Mouse (Mus musculus) lung, embryonic 16.5 days (tissue): ENCODE data around the gene Ctdspl. TPM values are rescaled to one million over a fixed set of nuclear protein-coding genes. Genes with fewer than 3 reads are reported as not detected.

Source experiments
- ATAC-seq: fragments of 200-750 bp; cut with Nextera tagmentation; 2 replicates; pipeline ENCODE4 v1.8.0; 2017; ENCODE audit warnings: low read depth, mild to moderate bottlenecking, moderate library complexity
- H3K27ac ChIP-seq: fragments of 300-500 bp; sonication (generic); 2 replicates; pipeline ENCODE4 v1.5.1; 2014; ENCODE audit warnings: mild to moderate bottlenecking, control low read depth, low read length
- H3K27me3 ChIP-seq: fragments of 300-500 bp; sonication (generic); 2 replicates; pipeline ENCODE4 v1.6.1; 2014; ENCODE audit warnings: low read depth, low read length, mixed read lengths; ENCODE audit not compliant: control insufficient read depth, insufficient read depth
- H3K36me3 ChIP-seq: fragments of 300-500 bp; sonication (generic); 2 replicates; pipeline ENCODE4 v1.6.1; 2014; ENCODE audit warnings: low read length; ENCODE audit not compliant: control insufficient read depth, insufficient read depth
- H3K4me1 ChIP-seq: fragments of 300-500 bp; sonication (generic); replicated peaks from 2 replicates; pipeline ENCODE4 v1.6.1; 2014; ENCODE audit warnings: low read length, mixed read lengths; ENCODE audit not compliant: control insufficient read depth, insufficient read depth
- H3K4me2 ChIP-seq: fragments of 300-500 bp; sonication (generic); 2 replicates; pipeline ENCODE4 v1.6.1; 2014; ENCODE audit warnings: low read depth, low read length, control low read depth
- H3K4me3 ChIP-seq: fragments of 300-500 bp; sonication (generic); 2 replicates; pipeline ENCODE4 v1.5.1; 2014; ENCODE audit warnings: mild to moderate bottlenecking, low read length, control low read depth
- H3K9ac ChIP-seq: fragments of 300-500 bp; sonication (generic); 2 replicates; pipeline ENCODE4 v1.6.1; 2014; ENCODE audit warnings: low read length, control low read depth
- H3K9me3 ChIP-seq: fragments of 300-500 bp; sonication (generic); 2 replicates; pipeline ENCODE4 v1.6.1; 2016; ENCODE audit warnings: low read length; ENCODE audit not compliant: control insufficient read depth
- WGBS: fragments of 180-500 bp; shearing (Covaris S2); extraction: QIAGEN DNeasy Blood & Tissue Kit; methylation state at CpG from one replicate; pipeline ENCODE4 v1.1.7; 2014; 5-methylcytosine and 5-hydroxymethylcytosine counted together
- polyA plus RNA-seq: library from polyadenylated mRNA; unstranded; fragments of >200 nt; fragmentation: Nextera tagmentation; extraction: Ambion mirVana; gene quantifications from 2 replicates; pipeline ENCODE4 v1.2.1, GENCODE M21; 2015

The Ctdspl gene
- polyA plus RNA-seq, 1 experiment from 2014 or later, result 23.3 TPM

DNA sequence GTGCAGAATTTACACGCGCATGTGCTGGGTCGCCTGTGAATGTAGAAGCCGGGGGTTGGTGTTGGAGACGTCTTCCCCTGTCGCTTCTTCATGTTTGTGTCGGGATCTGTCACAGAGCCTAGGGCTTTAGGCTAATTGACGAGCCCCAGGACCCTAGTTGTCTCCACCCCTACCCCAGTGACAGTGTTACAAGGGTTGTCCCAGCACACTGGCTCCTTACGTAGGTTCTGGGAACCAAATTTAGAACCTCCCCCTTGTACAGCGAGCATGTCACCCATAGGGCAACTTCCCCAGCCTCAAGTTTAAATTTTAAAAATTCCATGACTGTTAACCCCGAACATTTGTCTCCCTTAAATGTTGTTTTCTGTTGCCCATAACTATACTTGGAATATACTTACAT is 60.0 kb downstream of the Ctdspl start:
- 53% methylated on average over 11 of the region's 11 CpGs for WGBS
- no peaks in the 10 kb centered on the region for H3K27me3 ChIP-seq
- peaks cover 40% of the 10 kb centered on the region for H3K4me1 ChIP-seq
- H3K9ac ChIP-seq, result no peak overlapping the region
- H3K4me2 ChIP-seq, result no peak overlapping the region
- ATAC-seq, result peak; percentile 66
- no peaks in the 10 kb centered on the region for H3K36me3 ChIP-seq
- peak overlapping the region; percentile 21; the same call in 1 of the 2 replicates for H3K27ac ChIP-seq
- H3K4me3 ChIP-seq, result no peak overlapping the region
- H3K9me3 ChIP-seq, result no peaks in the 10 kb centered on the region

DNA sequence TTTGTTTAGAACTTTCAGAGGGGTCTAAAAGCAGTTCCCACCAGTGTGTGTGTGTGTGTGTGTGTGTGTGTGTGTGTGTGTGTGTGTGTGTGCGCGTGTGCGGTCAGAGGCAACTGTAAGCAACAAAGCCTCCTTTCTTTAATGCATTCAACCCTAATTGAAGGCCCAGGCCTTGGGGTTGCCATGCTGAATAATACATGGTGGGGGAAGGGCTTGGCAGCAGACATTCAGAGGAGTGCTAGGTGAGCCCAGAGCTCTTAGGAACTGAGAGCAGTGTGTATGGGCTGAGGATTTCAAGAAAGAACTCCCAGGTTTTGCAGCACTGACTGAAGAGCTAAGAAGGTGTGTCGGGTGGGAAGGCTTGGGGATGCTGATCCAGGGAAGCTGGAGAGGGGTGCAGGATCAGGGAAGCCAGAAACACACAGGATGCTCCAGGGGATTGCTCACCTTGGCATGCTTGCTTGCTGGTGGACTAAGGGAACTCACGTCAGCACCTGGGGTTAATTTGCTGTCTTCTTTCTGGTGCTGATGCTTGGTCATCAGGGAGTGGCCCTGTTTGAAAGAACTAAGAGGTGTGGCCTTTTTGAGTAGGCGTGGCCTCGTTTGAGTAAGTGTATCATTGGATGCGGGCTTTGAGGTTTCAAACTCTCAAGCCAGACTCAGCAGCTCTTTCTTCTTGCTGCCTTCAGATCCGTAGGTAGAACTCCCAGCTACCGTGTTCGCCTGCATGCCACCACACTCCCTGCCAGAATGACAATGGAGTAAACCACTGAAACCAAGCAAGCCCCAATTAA is 62.7 kb downstream of the Ctdspl start:
- H3K4me3 ChIP-seq, result no peak overlapping the region
- H3K27ac ChIP-seq, result no peak overlapping the region
- no peaks in the 10 kb centered on the region for H3K9me3 ChIP-seq
- H3K9ac ChIP-seq, result no peak overlapping the region
- ATAC-seq, result no peak
- H3K4me2 ChIP-seq, result no peak overlapping the region
- no peaks in the 10 kb centered on the region for H3K36me3 ChIP-seq
- H3K27me3 ChIP-seq, result no peaks in the 10 kb centered on the region
- 88% methylated on average over 11 of the region's 11 CpGs for WGBS
- peaks cover 46% of the 10 kb centered on the region for H3K4me1 ChIP-seq

DNA sequence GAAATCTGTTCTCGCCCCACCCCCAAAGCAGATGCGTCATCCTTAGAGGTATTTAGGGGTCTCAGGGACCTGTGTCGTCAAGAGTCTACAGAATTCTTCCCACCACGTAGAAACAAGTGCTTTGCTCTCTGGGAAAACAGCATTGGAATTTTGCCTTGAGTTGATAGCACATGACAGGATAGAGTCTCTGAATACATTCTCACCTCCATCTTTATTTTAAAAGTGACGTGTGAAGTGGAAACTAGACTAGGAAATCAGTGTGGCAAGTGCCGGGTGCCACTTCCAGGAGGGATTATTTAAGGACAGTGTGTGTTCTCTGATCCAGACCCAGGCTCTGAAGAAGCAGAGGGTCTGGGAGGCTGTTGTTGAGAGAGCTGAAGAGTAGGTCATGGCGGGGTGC is 64.2 kb downstream of the Ctdspl start:
- H3K27ac ChIP-seq, result no peak overlapping the region
- no peaks in the 10 kb centered on the region for H3K36me3 ChIP-seq
- ATAC-seq, result no peak
- H3K4me3 ChIP-seq, result no peak overlapping the region
- peaks cover 56% of the 10 kb centered on the region for H3K4me1 ChIP-seq
- H3K4me2 ChIP-seq, result no peak overlapping the region
- no peaks in the 10 kb centered on the region for H3K9me3 ChIP-seq
- 58% methylated on average over 7 of the region's 7 CpGs for WGBS
- H3K27me3 ChIP-seq, result no peaks in the 10 kb centered on the region
- H3K9ac ChIP-seq, result no peak overlapping the region

DNA sequence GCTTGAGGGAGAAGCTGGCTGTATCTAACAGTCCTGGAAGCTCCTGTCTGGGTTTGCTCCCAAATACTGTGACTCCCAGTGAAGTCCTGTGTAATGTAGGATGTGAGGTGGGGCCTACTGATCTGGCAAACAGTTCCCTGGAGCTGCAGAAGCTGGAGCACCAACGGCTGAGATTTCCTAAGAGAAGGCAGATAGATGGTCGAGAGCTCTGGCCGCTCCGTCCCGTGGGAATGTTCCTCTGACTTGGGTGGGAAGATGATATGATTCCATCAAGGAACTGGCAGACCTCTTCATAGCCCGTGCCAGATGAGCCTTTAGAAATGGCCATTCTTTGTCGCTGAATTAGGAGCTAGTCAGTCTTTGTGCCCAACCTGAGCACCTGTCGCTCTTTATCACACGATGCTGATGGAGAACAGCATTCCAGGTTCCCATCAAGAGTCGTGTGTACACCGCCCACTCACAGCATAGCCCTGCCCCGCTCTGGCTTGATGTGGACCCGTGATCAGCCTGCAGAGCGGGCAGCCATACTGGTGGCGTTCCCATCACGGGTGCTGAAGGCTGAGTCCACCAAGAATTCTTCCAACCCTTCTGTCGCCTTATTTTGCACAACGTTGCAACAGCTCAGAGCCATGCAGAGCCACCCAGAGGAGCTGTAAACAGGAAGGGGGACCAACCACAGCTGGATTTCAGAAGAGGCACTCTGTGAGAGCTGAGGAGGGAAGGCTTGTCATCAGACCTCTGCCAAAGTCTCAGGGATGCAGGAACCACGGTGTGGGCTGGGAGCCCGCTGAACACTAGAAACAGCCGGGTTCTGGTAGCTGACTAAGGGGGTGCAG is 65.7 kb downstream of the Ctdspl start:
- ATAC-seq, result peak; percentile 53

DNA sequence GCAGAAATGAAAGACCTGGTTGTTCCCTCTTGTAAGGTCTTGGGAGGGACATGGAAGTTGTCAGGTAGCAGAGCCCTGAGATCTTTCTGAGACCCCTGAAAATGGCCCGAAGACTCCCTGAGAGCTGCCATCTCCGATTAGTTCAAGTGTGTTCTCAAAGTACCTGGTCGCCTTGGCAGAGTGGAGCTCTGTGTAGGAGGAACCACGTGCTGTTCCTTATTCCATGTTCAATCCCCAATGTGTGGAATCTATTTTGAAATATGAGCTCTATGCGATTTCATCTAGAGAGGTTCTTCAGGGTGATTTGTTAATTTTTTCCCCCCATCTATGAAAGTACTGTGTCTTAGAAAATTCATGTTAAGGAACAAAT is 66.3 kb downstream of the Ctdspl start:
- ATAC-seq, result no peak
- H3K4me1 ChIP-seq, result peaks cover 45% of the 10 kb centered on the region
- no peaks in the 10 kb centered on the region for H3K36me3 ChIP-seq
- H3K27me3 ChIP-seq, result no peaks in the 10 kb centered on the region
- H3K9ac ChIP-seq, result no peak overlapping the region
- 80% methylated on average over 5 of the region's 5 CpGs for WGBS
- H3K4me3 ChIP-seq, result no peak overlapping the region
- H3K9me3 ChIP-seq, result no peaks in the 10 kb centered on the region
- no peak overlapping the region for H3K4me2 ChIP-seq
- 0 out of 2 replicates have a peak overlapping the region, but pooled peaks have one; percentile 12 for H3K27ac ChIP-seq

More for the DNA sequence above, 65.7 kb downstream of the Ctdspl start:
- H3K36me3 ChIP-seq, result no peaks in the 10 kb centered on the region
- no peak overlapping the region for H3K4me3 ChIP-seq
- no peak overlapping the region for H3K9ac ChIP-seq
- H3K4me1 ChIP-seq, result peaks cover 47% of the 10 kb centered on the region
- 64% methylated on average over 21 of the region's 21 CpGs for WGBS
- no peak overlapping the region for H3K4me2 ChIP-seq
- 0 out of 2 replicates have a peak overlapping the region, but pooled peaks have one; percentile 12 for H3K27ac ChIP-seq
- H3K27me3 ChIP-seq, result no peaks in the 10 kb centered on the region
- no peaks in the 10 kb centered on the region for H3K9me3 ChIP-seq

DNA sequence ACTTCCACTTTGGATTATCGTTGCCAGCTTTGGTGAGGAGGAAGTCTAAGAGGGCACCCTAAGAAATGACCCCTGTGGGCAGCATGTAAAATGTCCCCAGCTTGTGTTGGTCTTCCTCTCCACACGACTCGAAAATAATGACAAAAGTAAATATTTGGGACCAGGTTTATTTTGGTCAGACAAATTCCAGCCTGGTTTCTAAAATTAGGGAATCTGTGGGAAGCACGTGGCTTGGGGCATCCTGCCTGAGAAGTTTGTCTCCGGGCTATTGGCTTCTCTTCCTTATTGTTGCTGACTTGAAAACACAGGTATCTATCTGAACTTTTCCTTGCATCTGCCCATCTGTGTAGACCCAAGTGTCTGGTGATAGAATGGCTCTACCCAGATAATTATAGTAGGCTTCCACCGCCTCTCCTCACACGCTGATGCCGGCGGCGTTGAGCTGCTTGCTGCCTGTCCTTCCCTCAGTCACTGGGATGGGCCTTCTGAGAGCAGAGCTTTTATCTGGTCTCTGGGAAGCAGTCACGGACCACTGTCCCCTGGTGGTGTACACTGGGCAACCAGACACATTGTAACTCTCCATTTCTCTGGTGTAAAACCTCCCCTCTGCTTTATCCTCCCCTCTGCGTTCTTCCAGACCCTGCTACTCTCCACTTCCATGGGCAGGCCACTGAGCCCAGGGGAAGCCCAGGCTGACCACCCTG is 68.4 kb downstream of the Ctdspl start:
- H3K27me3 ChIP-seq, result no peaks in the 10 kb centered on the region
- H3K9ac ChIP-seq, result no peak overlapping the region
- WGBS, result 60% methylated on average over 12 of the region's 12 CpGs
- no peaks in the 10 kb centered on the region for H3K36me3 ChIP-seq
- no peaks in the 10 kb centered on the region for H3K9me3 ChIP-seq
- 0 out of 2 replicates have a peak, but pooled peaks have one; percentile 4 for ATAC-seq
- no peak overlapping the region for H3K4me2 ChIP-seq
- peak overlapping the region; percentile 64 for H3K27ac ChIP-seq
- H3K4me1 ChIP-seq, result peaks cover 47% of the 10 kb centered on the region
- H3K4me3 ChIP-seq, result no peak overlapping the region

DNA sequence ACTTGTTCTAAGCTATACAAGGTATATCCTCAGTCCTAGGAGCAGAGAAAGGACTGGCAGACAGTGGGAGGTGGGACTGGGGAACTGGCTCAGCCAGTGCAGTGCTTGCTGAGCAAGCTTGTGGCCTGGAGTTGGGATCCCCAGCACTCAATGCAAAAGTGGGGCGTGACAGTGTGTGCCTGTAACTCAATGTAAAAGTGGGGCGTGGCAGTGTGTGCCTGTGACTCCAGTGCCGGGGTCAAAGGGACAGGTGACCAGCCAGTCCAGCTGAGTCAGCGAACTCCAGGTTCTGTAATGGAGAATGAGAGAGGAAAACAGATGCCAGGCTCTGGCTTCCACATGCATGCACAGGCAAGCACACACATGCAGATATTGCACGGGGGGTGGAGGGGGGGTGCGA is 69.3 kb downstream of the Ctdspl start:
- Histone ChIP-seq H3K4me3 (no peak overlapping the region), H3K4me1 (peaks cover 48% of the 10 kb centered on the region), H3K9me3 (no peaks in the 10 kb centered on the region), H3K27me3 (no peaks in the 10 kb centered on the region), H3K36me3 (no peaks in the 10 kb centered on the region), H3K4me2 (no peak overlapping the region), H3K9ac (no peak overlapping the region), H3K27ac (peak overlapping the region; percentile 64)
- 77% methylated on average over 6 of the region's 6 CpGs for WGBS
- peak; percentile 55; the same call in 1 of the 2 replicates for ATAC-seq

DNA sequence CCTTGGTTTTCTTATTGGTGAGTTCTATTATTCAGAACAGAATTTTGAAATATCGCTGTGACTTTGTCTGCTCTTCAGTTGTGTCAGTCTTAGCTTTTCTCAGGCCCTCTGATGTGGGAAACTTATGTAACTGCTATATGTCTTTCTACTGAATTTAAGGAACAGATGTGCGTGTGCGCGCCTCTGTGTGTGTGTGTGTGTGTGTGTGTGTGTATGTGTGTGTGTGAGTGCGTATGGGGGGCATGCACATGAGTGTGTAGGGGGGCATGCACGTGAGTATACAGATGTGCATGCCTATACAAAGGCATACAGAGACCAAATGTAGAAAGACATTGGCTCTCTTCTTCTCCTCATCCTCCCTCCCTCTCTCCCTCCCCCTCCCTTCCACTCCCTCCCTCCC is 71.0 kb downstream of the Ctdspl start:
- H3K4me1 ChIP-seq, result peaks cover 46% of the 10 kb centered on the region
- ATAC-seq, result no peak
- no peak overlapping the region for H3K9ac ChIP-seq
- no peaks in the 10 kb centered on the region for H3K9me3 ChIP-seq
- no peaks in the 10 kb centered on the region for H3K36me3 ChIP-seq
- no peak overlapping the region for H3K4me2 ChIP-seq
- no peaks in the 10 kb centered on the region for H3K27me3 ChIP-seq
- WGBS, result 91% methylated on average over 6 of the region's 6 CpGs
- no peak overlapping the region for H3K27ac ChIP-seq
- H3K4me3 ChIP-seq, result no peak overlapping the region

DNA sequence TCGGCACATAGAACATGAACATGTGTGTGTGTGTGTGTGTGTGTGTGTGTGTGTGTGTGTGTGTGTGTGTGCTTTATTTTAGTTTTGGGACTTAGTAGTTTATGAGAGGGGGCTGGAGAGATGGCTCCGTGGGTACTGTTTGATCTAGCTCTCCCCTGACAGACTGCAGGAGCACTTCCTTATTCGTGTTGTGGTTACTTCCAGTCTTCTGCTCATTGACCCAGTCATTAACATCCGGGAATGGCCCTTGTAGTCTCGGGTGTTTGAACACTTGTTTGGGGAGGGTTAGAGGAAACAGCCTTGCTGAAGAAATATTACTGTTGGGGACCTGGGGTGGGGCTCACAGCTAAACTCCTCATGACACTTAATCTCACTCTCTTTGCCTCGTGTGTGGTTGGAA is 73.9 kb downstream of the Ctdspl start:
- 31% methylated on average over 6 of the region's 6 CpGs for WGBS
- Histone ChIP-seq H3K27ac (no peak overlapping the region), H3K27me3 (no peaks in the 10 kb centered on the region), H3K4me1 (peaks cover 50% of the 10 kb centered on the region), H3K36me3 (no peaks in the 10 kb centered on the region), H3K9me3 (no peaks in the 10 kb centered on the region), H3K4me2 (no peak overlapping the region), H3K4me3 (no peak overlapping the region), H3K9ac (no peak overlapping the region)
- ATAC-seq, result no peak
